Mouse (Mus musculus): ENCODE measurements around the gene Fmod. TPM values are rescaled to one million over a fixed set of nuclear protein-coding genes. Genes with fewer than 3 reads are reported as not detected.

Fmod gene
- polyA plus RNA-seq, 2 experiments from 2014 or later: not detected

DNA sequence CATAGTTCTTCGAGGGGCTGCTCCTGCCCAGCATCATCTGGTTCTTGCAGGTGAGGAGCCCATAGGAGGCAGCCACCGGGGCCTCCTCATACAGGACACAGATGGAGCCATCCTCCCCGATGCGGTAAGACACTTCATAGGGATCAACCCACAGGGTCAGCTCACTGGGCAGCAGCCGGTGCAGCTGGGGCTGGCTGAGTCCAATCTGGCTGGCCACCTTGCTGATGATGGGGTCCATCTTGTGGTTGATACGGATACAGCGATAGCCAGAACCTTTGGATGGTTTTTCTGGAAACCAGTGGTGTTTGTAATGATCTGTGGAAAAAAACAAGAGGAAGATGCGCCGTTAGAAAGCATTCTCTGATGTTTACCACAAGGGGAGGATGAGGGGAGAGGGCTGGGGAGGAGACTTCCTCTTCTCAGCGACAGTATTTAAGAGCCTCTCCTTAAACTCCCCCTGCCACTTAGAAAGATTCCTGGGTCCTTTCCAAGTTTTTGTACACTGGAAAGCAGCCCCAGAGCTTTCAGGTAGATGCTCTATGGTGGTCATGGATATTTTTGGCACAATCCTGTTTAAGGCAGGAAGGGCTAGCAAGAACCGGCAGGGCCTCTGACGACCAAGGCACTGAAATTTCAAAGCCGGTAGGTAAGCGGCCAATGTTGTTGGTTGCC is 40.5 kb downstream of the Fmod start:
- ATAC-seq: peak; percentile 33

DNA sequence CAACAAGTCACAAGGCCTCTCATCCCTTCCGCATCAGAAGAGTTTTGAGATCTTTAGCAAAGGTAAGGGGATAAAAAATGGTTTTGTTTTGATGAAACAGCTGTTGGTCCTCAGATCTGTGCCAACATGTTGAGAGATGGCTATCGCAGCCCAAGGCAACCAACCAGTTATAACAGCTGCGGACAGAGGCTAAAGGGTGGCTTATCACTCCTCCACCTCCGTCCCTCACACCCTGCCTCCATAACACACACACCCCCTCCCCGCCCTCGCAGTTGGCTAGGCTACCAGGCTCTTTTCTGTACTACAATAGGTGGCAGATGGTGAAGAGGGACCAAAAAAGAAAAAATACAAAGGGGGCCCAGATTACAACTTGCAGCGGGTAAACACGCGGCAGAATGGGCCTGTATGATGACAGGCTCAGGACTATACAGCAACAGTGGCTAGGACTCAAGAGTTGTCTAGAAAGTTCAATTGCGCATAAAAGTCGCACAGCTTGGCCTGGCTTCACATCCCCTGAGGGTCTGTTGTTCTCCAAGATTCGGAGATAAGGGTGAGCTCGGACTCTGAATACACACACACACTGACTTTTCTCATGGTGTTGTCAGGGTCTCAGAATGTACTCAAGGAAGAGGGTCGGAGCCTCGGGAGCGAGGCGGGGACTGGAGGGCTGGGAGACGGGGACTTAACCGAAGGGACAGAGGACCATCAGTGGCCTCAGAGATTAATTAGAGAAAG is 41.2 kb downstream of the Fmod start:
- ATAC-seq: peak; percentile 4

DNA sequence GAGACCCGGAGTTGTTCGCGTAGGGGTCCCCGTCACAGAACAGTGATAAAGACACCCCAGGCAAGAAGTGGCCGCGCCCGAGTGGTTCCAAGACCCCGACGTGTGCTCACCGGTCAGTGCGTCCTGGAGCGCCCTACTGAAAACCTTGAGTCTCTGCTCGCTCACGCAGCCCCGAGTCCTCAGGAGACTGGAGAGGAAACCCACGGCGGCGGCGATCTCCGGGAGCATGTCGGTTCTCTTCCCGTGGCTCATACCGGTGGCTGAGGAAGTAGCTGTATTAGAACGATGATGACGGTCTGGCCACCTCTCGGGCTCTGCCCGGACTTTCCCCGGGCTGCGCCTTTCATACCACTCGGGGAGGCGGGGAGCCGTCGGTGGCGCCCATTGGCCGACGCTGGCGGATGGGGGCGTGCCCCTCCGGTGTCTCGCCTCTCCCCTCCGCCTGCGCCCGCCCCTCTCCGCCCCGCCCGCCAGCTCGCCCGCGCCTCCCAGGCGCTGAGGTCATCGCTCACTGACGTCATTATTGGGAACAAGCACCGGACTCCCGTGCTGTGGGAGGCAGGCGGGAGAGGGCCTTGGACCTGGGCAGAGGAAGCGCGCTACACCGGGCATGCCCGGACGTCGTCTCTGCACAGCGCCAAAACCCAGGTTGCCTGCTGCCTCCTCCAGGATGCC is 41.9 kb downstream of the Fmod start, which contains the start of gene Btg2:
Gene Btg2 (minus strand): TSS at position 319 of the 675 bp plus-strand sequence.
- ATAC-seq: peak; percentile 66

DNA sequence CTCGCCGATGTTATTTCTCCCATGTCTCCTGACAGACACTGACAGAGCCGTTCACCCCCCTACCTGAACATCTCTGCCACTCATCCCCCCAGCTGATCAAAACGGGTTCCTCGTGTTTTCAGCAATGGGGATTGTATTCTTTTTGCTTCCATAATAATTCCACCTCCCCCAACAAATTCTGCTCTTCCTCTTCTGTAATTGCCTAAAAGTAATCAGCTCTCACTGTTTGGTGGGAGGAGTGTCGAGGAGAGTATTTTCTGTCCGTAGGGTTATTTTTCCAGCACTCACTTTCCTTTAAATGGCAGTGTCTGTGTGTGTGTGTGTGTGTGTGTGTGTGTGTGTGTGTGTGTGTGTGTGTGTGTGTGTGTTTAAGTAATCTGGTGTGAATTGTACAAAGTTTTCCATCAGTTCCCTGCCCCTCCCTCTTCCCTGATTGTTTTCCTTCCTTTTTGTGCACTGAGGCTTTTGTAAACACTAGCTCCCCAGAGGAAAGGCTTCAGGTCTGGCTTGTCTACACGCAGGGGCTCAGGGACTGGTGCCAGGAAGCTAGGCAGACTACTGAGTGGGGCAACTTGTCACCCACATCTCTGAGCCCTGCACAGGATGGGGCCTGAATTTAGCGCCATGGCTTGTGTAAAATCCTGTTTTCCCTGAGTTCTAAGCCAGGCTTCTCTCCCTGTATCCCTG is 42.6 kb downstream of the Fmod start:
- peak; percentile 15 for ATAC-seq

DNA sequence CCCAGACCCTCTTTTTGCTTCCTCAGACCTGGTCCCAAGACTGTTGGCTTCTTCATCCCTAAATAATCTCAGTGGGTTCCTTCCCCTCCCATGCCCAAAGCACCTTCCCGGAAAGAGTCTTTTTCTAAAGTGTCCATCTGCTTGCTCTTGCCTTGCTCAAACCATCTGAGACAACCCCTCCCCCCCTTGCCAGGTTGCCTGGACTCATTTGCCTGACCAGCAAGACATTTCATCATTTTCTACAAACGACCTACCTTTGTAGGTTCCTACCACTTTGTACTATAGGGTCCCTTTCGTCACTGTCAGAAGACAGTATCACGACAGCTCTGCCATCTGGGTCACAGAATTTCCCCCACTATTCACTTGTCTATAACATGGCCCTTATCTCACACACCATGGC is 43.4 kb downstream of the Fmod start:
- ATAC-seq: no peak

DNA sequence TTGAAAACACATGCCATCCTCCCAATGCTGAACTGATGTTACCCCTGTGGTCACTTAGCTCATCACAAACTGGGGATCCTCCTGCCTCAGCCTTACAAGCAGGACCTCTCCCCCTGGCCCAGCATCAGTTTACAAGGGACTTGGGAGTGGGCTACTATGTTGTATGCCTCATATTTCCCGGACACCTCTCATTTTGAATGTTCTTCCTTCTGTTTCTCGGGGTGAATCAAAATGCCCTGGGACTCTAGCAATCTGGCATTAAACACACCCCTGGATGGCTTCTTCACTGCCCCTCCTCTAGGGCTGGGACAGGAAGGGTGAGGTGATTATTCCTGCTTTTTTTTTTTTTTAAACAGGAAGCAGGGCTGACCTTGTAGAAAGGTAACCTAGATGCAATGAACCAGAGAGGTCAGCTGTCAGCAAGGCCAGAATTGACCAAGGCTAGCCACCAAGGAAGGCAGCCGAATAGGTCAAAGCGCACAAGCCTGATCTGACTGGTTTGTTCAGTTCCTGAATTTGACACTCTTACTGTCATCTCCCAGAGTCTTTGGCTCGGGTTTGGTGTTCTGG is 43.9 kb downstream of the Fmod start:
- no peak for ATAC-seq

DNA sequence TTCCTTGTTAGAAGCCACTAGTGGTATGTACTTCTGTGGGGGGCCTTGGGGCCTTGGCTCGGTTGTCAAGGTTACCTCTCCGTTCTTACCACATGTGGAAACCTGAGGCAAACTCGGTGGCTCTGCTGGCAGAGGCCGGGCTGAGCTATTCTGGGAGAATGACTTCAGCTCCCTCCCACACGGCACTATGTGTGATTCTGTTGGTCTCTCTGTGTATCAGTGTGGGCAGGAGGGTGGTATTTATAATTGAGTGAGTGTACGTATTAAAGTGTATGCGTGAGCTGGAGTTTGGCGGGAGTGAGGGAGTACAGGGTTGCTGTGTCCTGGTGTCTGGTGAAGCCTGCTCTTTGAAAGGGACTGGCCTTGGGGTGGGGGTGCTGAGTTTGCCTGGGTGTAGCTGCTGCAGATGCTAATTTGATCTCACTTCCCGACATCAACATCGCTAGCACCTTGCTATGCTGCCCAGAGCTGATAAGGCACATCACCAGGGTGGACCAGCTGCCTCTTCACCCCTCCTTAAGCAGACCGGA is 46.0 kb downstream of the Fmod start:
- ATAC-seq: peak; percentile 2

DNA sequence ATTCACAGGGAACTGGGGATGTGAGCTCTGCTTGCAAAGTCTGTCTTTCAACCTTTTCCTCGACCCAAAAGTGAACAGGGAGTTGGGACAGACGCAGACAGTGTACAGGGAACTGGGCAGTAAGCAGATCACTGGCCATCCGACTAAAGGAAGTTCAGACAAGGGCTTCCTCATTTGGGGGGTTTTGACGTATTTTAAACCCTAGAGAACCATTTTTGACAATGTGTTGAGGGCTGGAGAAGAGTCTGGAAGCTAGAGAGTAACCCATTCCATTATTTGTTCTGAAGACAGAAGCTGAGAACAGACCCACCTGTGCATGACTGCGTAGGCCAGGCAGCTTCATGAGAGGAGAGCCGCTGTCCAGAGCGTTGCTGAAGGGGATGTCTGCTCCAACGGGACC is 46.6 kb downstream of the Fmod start:
- no peak for ATAC-seq

DNA sequence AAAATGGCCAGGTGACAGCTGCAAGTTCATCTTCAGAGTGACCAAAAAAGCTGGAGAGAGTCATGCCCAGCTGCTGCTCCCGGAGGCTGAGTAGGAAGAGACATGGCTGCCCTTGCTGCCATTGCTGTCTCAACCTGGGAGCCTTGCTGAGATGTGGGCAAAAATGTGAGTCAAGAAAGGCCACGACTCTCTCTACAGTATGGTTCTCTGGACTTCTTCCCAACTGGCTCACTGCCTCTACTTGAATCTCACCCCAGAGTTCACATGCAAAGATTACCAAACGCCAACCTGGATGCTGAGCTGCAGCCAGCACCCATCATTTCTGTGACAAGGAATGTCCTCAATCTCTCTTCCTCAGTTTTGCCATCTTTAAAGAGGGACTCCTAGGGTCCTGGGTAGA is 47.1 kb downstream of the Fmod start:
- no peak for ATAC-seq

DNA sequence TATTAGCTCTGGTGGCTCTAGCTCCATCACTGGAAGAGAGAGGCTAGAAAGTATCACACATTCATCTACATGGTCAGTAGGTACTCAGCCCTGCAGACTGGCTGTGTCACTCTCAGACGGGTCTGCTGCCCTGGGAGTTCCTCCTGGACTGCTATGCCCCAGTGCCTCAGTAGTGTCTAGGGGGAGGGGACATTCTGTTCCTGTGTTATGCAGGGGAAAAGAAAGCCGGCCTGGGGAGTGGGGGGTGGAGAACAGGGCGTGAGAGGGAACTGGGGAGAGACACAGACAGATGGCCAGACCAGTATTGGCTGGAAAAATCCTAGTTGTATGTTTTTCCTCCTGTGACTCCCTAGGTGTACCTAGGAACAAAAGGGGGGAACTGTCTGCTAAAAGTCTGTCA is 49.0 kb downstream of the Fmod start:
- no peak for ATAC-seq

DNA sequence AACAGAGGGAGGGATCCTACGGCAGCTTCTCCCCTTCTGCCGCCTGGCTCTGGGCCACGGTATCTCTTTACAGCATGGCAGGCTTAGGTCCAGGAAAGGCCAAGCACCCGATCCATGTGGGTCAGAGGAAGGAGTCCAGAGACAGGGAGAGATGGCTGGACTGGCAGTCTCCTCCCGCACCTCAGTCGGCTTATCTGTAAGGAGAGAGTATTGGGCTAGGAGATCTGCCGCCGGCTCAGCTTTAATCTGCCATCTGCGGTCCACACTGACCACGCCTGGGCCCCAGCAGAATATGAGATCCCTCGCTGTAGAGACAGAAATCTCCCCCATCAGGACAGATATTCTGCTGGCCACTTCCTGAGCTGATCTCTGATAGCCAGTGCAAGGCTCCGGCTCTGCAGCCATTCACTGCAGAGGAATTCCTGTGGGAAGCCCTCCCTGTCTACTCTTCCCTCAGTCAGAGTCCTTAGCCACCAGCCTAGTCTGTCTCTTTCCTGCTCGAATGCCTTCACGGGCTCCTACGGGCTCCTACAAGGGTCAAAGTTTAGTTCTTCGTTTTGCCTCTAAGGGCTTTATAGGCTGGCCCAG is 49.9 kb downstream of the Fmod start:
- ATAC-seq: no peak

DNA sequence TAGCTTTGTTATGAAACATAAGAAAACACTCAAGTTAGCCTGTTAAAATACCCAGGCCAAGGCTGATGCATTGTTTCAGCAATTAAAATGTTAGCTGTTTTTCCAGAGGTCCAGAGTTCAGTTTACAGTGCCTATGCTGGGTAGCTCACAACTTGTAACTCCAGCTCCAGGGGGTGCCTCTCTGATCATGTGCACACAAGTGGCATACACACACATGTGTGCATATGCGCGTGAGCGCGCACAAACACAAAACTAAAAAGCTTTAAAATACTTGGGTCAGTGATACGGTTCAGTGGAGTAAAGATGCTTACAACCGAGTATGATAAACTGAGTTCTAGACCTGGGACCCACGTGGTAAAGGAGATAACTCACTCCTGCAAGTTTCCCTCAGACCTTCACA is 52.0 kb downstream of the Fmod start:
- no peak for ATAC-seq

DNA sequence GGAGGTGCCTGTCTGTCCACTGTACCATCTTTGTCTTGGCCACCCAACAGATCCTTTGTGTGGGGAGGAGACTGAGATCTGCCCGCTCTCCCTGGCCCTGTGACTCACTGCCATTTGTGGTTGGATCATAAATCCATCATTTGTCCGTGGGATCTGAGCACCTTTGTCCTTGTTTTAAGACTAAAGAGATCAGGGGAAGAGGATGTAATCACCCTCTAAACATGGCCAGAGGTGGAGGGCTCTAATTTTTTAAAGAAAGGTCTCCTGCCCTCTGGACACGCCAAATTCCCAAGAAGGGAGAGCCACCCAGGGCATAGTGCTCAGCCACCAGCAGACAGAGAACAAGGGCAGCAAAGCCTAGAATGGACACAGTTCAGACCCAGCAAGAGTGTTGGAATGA is 54.8 kb downstream of the Fmod start:
- no peak for ATAC-seq

DNA sequence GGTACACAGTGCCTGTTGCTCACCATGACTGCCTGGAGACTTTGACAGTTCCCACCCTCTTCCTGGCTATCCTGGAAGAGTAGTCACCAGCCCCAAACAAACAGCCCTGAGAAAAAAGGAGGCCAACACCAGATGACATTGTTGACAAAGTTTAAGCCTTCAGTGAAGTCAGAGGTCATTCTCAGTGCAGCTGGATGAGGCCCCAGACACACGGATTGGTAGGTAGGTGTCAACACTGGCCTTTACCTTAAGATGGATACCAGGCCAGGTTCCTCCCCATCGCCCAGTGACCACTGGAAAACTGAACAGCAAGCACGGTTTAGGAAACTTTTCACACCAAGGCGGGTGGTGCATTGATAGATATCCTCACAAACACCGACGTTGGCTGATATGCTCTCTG is 55.3 kb downstream of the Fmod start:
- ATAC-seq: no peak

DNA sequence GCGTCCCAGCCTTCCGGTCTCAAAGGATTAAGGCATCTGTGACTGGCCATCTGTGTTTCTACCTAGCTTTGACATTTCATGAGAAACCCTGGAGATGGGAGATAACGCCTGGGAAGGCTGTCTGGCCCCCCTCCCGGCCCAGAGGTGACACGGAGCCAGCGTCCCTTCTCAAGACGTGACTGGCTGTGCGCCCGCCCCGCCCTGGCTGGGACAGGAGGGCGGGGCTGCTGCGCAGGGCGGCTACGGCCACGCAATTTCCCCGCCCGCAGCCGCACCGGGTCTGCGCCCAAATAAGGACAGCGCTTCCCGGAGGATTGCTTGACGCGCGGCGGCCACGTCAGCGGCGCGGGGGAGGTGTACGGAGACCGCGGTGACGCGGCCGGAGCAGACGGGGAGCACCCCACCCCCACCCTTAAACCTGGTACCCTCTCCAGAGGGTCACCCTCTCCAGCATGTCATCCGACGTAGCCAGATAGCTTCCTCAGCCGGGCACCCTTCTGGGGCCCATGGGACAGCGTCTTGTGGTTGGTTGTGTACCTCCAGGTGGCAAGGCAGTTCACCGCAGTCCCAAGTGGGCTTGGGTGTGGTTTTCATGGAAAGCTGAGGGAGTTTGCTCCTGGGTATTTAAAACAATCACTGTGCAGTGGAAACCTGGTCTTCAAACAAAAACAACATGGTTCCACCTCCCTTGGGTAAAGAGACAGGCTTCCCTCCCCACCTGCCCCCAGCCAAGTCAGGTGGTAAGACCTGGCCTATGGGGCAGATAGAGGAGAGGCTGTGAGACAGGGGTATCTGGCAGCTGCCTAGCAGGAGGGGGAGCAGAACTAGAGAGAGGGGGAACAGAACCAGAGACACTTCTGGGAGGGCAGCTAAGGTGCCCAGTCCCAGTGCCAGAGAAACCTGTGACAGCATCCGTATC is 56.1 kb downstream of the Fmod start:
- ATAC-seq: peak; percentile 84

DNA sequence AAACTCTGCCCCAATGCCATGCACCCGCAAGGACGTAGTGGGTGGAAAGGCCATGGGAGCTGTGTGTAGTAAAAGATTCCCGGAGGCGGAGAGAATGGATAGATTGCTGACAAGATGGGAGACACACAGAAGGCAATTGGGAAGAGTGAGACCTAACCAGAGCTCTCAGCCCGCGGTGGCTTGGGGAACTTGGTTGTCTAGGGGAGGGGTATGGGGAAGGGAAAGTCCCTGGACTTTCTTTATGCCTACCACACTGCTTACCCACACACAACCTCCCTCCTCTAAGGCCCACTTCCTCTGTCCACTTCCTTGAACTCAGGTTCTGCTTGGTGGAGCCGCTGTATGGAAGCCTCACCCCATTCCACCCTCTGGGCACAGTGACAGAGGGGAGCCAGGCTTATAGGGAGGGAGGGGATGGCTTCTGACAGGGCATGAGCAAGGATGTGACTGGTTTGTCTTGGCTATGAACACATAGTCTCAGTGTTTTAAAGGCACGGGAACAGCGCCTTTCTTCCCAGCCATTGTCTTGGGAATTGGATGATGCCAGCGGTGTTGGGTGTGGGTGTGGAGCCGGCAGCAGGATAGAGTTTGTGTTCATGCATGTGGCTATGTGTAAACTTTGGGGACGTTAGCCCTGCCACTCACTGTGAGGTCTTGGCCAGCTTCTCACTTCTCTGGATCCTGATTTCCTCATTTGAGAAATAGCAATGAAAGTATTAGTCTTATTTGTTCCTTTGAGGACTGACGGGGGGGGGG is 56.9 kb downstream of the Fmod start:
- ATAC-seq: peak; percentile 61

DNA sequence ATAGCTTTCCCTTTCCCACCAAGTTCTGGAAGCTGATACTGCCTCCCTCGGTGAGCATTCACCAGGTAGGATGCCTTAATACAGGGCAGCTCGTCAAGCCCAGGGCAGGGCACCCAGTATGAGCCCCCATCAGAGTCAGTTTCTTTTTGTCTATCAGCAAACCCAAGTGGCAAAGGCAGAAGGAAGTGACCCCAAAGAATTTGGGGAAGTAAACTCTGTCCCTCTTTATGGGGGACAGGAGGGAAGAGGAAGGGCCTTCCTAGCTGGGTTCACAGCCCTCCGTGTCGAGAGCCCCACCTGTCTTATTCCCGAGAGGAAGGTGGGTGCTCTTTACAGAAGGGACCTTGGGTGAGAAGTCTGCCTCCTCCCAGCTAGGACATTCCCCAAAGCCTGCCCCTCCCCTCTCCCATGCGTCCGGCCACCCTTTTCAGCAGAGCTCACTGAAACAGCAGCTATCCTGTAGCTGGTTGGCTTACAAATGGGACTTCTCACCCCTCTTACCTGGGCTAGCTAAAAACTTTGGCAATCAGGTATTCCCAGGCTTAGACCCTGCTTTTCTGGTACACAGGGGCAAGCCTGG is 58.1 kb downstream of the Fmod start:
- no peak for ATAC-seq

DNA sequence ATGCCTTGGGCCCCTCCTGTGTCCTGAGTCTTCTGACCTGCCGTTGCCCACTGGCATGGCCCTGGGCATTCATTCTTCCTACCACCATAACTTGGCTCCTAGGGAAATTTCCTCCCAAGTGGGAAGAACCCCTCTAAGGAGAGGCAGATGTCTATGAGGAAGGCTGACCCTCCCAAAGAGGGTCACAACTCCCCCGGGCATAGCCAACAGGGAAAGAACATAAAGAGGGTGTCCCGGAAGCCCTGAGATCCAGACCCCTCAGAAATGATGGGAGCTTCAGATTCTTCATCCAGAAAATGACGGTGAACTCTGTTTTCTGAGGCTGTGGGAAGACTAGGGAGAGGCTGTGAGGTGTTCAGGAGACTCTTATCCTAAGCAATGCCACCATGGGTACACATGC is 58.7 kb downstream of the Fmod start:
- no peak for ATAC-seq

DNA sequence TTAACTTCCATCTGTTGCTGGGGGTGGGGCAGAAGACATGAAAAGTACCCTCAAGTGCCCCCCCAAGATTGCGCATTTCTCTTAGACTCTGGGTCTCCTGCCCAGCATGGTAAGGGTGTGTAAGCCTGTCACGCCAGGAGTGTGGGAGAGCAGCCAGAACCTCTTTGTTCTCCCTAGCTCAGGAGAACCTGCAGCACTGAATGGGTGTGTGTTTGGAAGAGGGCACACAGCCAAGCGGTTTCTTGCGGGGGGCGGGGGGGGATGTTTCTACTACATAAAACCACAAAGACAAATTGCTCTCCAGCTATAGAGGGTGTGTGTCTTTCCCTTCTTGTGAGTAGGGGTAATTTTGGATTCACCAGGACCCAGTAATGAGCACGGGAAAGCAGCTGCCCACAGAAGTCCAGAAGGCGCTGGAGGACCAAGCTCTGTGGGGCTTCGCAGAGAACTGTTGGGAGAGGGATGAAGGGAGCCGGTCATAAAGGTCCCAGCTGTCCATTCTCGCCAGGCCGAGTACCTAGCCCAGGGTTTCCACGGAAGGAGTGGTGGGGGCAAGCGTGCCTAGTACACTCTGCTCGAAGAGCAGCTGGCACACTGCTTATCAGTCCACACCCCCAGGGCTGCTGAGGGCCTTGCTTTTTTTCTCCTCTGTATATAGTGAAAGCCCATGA is 59.3 kb downstream of the Fmod start:
- ATAC-seq: no peak

All from CD4-positive, CD25-positive, alpha-beta regulatory T cell, adult 4 months (primary cell).